Mouse (Mus musculus): Measurements from ENCODE around the gene Pkm.

Gene Pkm

DNA sequence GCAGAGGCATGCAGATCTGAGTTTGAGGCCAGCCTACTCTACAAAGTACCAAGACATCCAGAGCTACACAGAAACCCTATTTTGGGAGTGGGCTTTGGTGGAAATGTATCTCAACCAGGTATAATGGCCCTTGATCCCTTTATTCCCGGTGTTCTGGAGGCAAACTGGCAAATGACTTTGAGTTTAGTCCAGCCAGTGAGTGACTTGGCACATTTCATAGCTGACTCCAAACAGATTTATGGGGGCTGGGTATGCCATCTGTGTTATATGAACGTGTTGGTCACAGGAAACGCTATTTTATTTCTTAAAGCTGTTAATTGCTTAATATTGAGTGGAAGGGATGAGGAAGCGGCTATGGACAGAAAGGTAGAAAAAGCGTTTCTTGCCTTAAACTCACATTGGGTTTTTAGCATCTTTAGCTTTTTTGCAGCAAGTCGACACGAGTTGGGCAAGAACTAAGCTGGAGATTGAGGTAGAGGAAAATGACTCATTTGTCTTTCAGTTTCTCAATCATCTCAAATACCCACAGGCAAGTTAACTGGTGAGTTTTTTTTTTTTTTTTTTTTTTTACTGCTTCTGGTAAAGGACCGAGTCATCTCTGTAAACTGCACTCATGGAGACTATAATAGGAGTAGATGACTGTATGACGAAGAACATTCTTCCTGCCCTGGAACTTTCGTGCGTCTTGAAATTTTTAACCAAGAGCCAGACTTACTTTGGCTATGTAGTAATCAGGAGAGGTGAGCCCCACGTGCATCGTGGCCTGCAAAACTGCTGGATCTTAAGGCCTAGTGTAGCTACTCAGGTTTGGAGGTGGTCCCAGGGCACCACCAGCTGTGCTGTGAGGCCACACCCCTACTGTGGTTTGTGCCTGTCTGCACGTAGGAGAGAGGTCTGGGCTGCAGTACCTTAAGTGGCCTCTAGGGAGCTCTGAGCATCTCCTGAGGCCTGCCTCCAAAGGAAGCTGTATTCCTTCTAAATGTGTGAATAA lies 3.2 kb downstream of the Pkm start:
- Histone ChIP-seq H3K27me3 (ENCODE audit: control insufficient read depth, insufficient read depth, low read length, poor library complexity, severe bottlenecking) (no peaks in the 10 kb centered on the region), H3K36me3 (ENCODE audit: control insufficient read depth, insufficient read depth, low read length, poor library complexity, severe bottlenecking) (peaks cover 3% of the 10 kb centered on the region; the same call in 1 of the 2 replicates)
- peak; percentile 89 for DNase-seq (ENCODE audit: low read depth, low spot score)

DNA sequence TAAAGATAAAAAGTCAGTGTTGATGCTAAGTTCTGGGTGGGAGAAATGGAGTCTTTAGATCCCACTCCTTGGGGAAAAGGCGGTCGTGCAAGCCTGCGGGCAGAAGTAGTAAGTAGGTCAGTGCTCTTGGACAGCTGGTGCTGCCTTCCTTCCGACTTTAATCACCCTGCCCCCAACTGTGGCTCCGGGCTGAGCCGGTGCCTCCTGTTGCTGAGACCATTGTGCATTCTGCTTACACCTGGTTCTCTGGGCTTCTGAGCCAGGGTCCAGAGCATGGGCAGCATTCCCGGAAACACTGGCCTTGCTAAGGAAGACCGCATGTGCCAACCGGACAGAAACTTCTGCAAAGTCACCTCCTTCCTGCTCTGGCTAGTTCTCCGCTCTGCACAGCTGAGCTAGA lies 4.3 kb downstream of the Pkm start:
- DNase-seq (ENCODE audit: low read depth, low spot score) = no peak
- Histone ChIP-seq H3K27me3 (ENCODE audit: control insufficient read depth, insufficient read depth, low read length, poor library complexity, severe bottlenecking) (no peaks in the 10 kb centered on the region), H3K36me3 (ENCODE audit: control insufficient read depth, insufficient read depth, low read length, poor library complexity, severe bottlenecking) (peaks cover 3% of the 10 kb centered on the region; the same call in 1 of the 2 replicates)

DNA sequence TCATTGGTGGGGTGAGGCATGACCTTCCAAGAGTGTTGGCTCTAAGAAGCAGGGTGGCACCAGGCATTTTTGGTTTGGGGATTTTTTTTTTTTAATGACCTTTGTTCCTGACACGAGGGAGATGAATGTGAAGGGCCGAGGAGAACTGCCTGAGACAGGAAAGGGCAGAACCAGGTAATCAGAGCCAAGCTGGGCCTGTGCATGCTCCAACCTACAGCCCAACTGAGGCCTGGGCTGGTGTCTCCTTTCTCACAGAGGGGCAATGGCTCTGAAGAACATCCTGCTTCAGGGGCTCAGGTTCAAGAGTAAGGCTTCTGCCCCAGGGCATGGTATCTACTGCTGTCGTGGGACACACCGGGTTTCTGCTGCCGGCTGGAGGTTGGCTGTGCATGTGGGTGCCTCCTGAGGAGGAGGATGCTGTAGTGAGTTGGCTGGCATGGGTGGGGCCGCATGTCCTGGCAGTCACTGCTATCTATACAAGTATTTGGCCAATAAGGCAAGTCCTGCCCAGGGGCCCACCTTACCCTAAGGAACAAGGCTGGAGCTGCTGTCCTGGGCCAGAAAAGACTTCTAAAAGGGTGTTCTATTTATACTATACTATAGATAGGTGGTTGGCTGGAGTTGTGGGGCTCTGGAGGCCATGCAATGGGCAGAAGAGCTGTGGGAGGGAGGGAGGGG lies 5.3 kb downstream of the Pkm start:
- Histone ChIP-seq H3K36me3 (ENCODE audit: control insufficient read depth, insufficient read depth, low read length, poor library complexity, severe bottlenecking) (peaks cover 8% of the 10 kb centered on the region; the same call in 1 of the 2 replicates), H3K27me3 (ENCODE audit: control insufficient read depth, insufficient read depth, low read length, poor library complexity, severe bottlenecking) (no peaks in the 10 kb centered on the region)
- no peak for DNase-seq (ENCODE audit: low read depth, low spot score)

DNA sequence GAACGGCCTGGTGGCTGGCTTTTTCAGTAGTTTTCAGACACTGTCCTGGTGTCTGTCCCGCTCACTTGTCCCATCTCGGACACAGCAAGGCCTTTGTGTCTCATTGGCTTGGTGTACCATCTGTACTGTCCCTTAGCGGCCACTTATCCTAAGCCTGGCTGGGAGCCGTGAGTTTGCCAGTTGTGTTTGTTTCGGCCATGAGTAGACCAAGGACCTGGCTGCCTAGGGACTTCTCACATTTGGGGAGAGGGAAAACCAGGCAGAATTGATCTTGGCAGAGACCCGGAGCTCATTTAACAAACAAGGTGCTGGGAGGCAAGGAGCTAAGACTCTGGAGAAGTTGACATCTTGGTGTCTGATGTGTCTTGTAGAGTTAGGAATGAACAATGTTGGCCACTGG lies 7.1 kb downstream of the Pkm start:
- Histone ChIP-seq H3K36me3 (ENCODE audit: control insufficient read depth, insufficient read depth, low read length, poor library complexity, severe bottlenecking) (peaks cover 12% of the 10 kb centered on the region), H3K27me3 (ENCODE audit: control insufficient read depth, insufficient read depth, low read length, poor library complexity, severe bottlenecking) (no peaks in the 10 kb centered on the region)
- DNase-seq (ENCODE audit: low read depth, low spot score) = no peak

DNA sequence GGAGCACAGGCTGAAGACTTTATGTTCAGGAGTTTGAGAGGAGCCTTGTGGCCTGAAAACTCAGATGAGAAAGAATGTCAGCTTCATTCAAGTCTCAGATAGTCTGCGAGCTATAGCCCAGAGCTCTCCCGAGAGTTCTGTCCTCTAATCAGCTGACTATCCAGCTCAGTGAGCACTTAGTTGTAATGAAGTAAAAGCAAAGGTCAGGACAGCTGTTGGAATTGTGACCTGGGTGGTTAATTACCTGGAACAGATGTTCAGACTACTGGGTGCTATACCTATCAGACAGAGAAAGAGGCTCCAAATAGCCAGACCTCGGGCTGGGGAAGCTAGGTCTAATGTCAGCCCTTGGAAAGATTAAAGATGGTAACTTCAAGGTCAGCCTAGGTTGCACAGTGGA lies 7.8 kb downstream of the Pkm start:
- no peak for DNase-seq (ENCODE audit: low read depth, low spot score)
- peaks cover 15% of the 10 kb centered on the region for H3K36me3 ChIP-seq (ENCODE audit: control insufficient read depth, insufficient read depth, low read length, poor library complexity, severe bottlenecking)
- H3K27me3 ChIP-seq (ENCODE audit: control insufficient read depth, insufficient read depth, low read length, poor library complexity, severe bottlenecking) = no peaks in the 10 kb centered on the region

DNA sequence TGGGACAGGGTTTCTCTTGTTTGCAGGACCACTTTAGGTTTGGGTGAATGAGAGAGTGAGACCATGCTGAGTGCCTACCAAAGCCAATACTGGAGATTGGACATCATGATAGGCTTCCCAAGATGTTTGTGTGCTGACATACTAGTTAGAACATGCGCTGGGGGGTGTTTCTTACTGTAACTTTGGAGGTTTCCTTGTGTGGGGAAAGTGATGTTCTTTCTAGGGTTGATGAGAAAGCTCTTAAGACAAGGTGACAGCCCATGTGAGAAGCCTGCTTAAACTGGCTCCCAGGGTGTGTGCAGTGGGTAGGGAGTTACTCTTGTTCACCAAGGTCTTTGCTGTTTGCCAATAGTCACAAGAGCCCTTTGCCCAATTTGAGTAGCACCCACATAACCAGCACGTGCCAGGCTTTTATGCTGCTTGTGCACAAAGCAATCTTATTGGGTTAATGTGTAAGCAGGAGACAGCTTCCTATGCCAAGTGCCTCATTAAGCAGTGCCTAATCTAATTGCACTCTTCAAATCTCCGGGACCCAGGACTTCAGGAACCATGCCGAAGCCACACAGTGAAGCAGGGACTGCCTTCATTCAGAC lies 8.6 kb downstream of the Pkm start:
- Histone ChIP-seq H3K36me3 (ENCODE audit: control insufficient read depth, insufficient read depth, low read length, poor library complexity, severe bottlenecking) (peaks cover 18% of the 10 kb centered on the region), H3K27me3 (ENCODE audit: control insufficient read depth, insufficient read depth, low read length, poor library complexity, severe bottlenecking) (no peaks in the 10 kb centered on the region)
- no peak for DNase-seq (ENCODE audit: low read depth, low spot score)

DNA sequence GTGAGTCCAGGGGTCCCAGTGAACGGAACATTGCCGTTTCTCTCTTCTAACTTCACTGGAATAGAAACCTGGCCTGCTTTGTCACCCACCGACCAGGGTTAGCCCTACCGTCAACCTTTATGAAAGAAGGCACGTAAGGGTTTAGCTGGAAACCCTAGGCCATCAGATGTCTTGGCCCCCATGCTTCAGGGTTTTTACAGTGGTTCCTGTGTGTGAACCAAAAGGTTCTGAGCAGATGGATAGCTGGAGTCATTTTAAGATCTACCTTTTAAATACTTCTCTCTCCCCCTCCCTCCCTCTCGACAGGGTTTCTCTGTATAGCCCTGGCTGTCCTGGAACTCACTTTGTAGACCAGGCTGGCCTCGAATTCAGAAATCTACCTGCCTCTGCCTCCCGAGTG lies 9.8 kb downstream of the Pkm start:
- DNase-seq (ENCODE audit: low read depth, low spot score) = no peak
- Histone ChIP-seq H3K27me3 (ENCODE audit: control insufficient read depth, insufficient read depth, low read length, poor library complexity, severe bottlenecking) (no peaks in the 10 kb centered on the region), H3K36me3 (ENCODE audit: control insufficient read depth, insufficient read depth, low read length, poor library complexity, severe bottlenecking) (peaks cover 21% of the 10 kb centered on the region)

DNA sequence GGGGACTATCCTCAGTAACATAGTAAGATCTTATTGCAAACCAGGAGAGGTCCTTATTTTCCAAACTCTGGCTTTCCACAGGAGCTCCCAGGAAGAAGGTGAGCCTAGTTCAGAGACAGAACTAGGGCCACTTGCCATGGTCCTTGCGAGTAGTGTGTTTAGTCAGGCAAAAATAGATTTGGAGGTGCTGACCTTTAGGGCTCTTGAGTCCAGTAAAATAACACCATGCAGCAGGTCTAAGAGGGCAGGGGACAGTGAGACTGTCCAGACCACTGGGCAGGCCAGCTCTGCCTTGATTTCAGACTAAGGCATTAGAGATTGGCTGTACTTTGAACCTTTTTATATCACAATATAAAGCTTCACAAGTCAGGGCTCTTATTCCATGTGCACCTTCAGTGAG lies 10.6 kb downstream of the Pkm start:
- no peak for DNase-seq (ENCODE audit: low read depth, low spot score)
- H3K36me3 ChIP-seq (ENCODE audit: control insufficient read depth, insufficient read depth, low read length, poor library complexity, severe bottlenecking) = peaks cover 21% of the 10 kb centered on the region
- H3K27me3 ChIP-seq (ENCODE audit: control insufficient read depth, insufficient read depth, low read length, poor library complexity, severe bottlenecking) = no peaks in the 10 kb centered on the region

DNA sequence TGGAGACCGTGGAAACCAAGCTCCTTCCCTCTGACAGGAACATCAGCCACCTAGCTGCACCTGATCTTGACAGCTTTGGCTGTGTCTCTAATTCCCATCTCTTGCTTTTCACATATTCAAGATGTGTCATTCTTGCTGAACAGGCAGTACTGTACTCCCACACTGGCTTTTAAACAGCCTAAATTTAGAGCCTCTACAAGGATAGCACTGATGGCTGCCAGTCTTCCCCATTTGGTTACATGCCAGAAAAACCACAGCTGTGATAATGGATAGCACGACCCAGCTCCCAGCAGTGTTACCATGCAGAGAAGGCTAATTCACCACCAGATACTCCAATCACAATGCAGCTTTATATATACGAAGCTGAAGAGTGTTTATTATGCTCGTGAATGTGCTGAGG lies 11.1 kb downstream of the Pkm start:
- no peak for DNase-seq (ENCODE audit: low read depth, low spot score)
- H3K36me3 ChIP-seq (ENCODE audit: control insufficient read depth, insufficient read depth, low read length, poor library complexity, severe bottlenecking) = peaks cover 22% of the 10 kb centered on the region
- H3K27me3 ChIP-seq (ENCODE audit: control insufficient read depth, insufficient read depth, low read length, poor library complexity, severe bottlenecking) = no peaks in the 10 kb centered on the region

DNA sequence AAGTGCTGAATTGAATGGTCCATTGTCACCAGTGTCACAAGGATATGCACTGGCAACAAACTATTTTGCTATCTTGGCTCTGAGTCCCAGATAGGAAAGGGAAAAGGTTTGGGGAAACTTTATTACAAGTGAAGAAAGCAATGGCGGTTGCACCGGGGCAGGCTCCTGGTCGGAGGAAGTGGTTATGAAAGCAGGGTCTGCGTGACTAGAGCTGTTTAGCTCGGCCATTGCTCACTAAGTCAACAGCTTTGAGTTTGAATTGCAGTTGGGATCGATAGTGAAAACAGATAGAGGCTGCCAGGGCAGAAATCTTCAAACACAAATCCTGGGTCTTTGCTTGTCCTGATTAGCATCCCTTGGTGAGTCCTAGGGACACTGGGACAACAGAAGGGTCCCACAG lies 11.7 kb downstream of the Pkm start:
- Histone ChIP-seq H3K27me3 (ENCODE audit: control insufficient read depth, insufficient read depth, low read length, poor library complexity, severe bottlenecking) (no peaks in the 10 kb centered on the region), H3K36me3 (ENCODE audit: control insufficient read depth, insufficient read depth, low read length, poor library complexity, severe bottlenecking) (peaks cover 25% of the 10 kb centered on the region)
- DNase-seq (ENCODE audit: low read depth, low spot score) = no peak

DNA sequence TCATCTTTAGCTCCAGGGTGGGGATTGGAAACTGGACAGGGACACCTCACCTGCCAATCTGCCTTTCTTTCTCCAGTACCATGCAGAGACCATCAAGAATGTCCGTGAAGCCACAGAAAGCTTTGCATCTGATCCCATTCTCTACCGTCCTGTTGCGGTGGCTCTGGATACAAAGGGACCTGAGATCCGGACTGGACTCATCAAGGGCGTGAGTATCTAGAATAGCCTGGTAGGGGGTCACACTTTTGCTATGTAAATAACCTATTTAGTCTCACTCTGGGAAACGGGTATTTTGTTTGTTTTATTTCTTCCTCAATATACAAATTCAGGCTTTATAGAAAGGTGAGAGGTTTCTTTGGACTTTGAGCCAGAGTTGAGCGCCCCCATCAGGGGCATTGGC lies 12.3 kb downstream of the Pkm start:
- peaks cover 23% of the 10 kb centered on the region for H3K36me3 ChIP-seq (ENCODE audit: control insufficient read depth, insufficient read depth, low read length, poor library complexity, severe bottlenecking)
- H3K27me3 ChIP-seq (ENCODE audit: control insufficient read depth, insufficient read depth, low read length, poor library complexity, severe bottlenecking) = no peaks in the 10 kb centered on the region
- no peak for DNase-seq (ENCODE audit: low read depth, low spot score)

DNA sequence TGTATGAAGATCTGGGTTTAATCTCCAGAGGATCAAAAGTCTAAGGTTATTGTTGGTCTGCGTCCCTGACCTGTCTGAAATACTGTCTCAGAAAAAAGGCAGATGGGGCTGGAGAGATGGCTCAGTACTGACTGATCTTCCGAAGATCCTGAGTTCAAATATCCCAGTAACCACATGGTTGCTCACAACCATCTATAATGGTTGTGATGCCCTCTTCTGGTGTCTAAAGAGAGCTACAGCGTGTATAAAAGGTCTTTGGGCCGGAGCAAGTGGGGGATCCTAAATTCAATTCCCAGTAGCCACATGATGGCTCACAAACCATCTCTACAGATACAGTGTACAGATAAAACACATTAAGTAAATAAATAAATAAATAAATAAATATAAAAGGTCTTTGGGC lies 13.0 kb downstream of the Pkm start:
- no peak for DNase-seq (ENCODE audit: low read depth, low spot score)
- H3K27me3 ChIP-seq (ENCODE audit: control insufficient read depth, insufficient read depth, low read length, poor library complexity, severe bottlenecking) = no peaks in the 10 kb centered on the region

DNA sequence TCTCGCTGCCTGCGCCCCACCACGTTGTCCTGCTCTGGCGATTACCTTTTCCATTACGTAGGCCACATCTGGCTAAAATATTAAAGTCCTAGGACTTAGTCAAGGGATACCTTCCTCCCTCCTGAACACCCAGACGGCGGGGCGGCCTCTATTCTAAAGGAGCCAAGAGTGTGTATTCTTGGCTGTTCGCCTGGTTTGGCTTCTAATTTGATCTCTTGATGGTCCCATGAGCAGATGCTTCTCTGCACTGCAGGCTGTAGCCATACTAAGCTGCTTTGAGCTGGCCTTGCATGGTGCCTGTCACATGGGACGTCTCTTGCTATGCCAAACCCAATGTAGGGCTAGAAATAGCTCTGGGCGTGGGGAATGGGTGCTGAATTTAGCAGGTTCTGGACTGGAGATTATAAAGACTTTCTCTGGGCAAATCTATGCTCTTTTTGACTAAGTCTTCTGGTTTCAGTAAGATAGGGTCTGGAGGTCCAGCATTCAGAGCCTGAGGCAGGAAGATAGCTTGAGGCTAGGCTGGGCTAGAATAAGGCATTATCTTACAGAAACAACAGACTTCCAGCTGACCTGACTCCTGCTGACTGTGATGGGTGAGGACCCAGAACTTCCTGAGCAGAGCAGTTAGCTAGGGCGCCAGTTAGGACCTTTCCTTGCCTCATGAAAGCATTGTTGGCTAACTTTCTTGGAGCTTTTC lies 16.2 kb downstream of the Pkm start:
- Histone ChIP-seq H3K36me3 (ENCODE audit: control insufficient read depth, insufficient read depth, low read length, poor library complexity, severe bottlenecking) (peaks cover 23% of the 10 kb centered on the region), H3K27me3 (ENCODE audit: control insufficient read depth, insufficient read depth, low read length, poor library complexity, severe bottlenecking) (no peaks in the 10 kb centered on the region)
- no peak for DNase-seq (ENCODE audit: low read depth, low spot score)

More for the DNA sequence above, 13.0 kb downstream of the Pkm start:
- H3K36me3 ChIP-seq (ENCODE audit: control insufficient read depth, insufficient read depth, low read length, poor library complexity, severe bottlenecking) = peaks cover 23% of the 10 kb centered on the region

DNA sequence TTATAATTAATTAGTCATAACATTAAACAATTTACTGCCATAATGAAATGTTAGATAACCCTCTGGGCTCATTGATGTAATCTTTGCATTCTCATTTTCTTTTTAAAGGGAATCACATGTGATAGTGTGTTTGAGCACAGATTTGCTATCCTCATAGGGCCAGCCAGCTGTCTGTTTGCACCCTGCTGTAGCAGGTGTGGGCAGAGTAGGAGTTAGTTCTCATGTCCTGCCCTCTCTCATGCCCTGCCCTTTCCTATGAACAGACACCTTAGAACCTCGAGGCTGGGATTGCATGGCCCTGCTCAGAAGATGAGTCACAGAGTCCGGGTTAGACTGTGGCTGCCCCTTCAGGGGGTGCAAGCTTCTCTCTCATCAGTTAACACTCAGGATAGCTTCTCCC lies 17.3 kb downstream of the Pkm start:
- DNase-seq (ENCODE audit: low read depth, low spot score) = no peak
- Histone ChIP-seq H3K36me3 (ENCODE audit: control insufficient read depth, insufficient read depth, low read length, poor library complexity, severe bottlenecking) (peaks cover 28% of the 10 kb centered on the region), H3K27me3 (ENCODE audit: control insufficient read depth, insufficient read depth, low read length, poor library complexity, severe bottlenecking) (no peaks in the 10 kb centered on the region)
